Mouse (Mus musculus) intestine, embryonic 16.5 days (tissue): ENCODE measurements around the gene Gcnt3. TPM values are rescaled to one million over a fixed set of nuclear protein-coding genes. Genes with fewer than 3 reads are reported as not detected.
"Not testable (repeated sequence)": the region's sequence is repeated elsewhere in the genome, so short reads cannot be mapped to it uniquely, and the experiment has no call there.

ENCODE experiments used
- ATAC-seq: fragments of 200-750 bp; cut with Nextera tagmentation; 2 replicates; pipeline ENCODE4 v1.8.0; 2017; ENCODE audit warnings: moderate TSS enrichment, moderate library complexity
- H3K27ac ChIP-seq: fragments of 300-500 bp; sonication (generic); 2 replicates; pipeline ENCODE4 v1.5.1; 2014; ENCODE audit warnings: mild to moderate bottlenecking, low read length
- H3K27me3 ChIP-seq: fragments of 300-500 bp; sonication (generic); replicated peaks from 2 replicates; pipeline ENCODE4 v1.6.1; 2014; ENCODE audit warnings: low read length, control low read depth, mixed read lengths; ENCODE audit not compliant: control insufficient read depth, insufficient read depth
- H3K36me3 ChIP-seq: fragments of 300-500 bp; sonication (generic); 2 replicates; pipeline ENCODE4 v1.6.1; 2014; ENCODE audit warnings: low read length, control low read depth; ENCODE audit not compliant: control insufficient read depth, insufficient read depth
- H3K4me1 ChIP-seq: fragments of 300-500 bp; sonication (generic); 2 replicates; pipeline ENCODE4 v1.6.1; 2014; ENCODE audit warnings: low read length, control low read depth, mixed read lengths; ENCODE audit not compliant: control insufficient read depth, insufficient read depth
- H3K4me2 ChIP-seq: fragments of 300-500 bp; sonication (generic); 2 replicates; pipeline ENCODE4 v1.6.1; 2014; ENCODE audit warnings: low read depth, low read length, control low read depth
- H3K4me3 ChIP-seq: fragments of 300-500 bp; sonication (generic); 2 replicates; pipeline ENCODE4 v1.5.1; 2014; ENCODE audit warnings: mild to moderate bottlenecking, low read length
- H3K9ac ChIP-seq: fragments of 300-500 bp; sonication (generic); 2 replicates; pipeline ENCODE4 v1.6.1; 2014; ENCODE audit warnings: low read depth, low read length
- H3K9me3 ChIP-seq: fragments of 300-500 bp; sonication (generic); 2 replicates; pipeline ENCODE4 v1.6.1; 2016; ENCODE audit warnings: low read length, control low read depth; ENCODE audit not compliant: control insufficient read depth
- WGBS: fragments of 180-500 bp; shearing (Covaris S2); extraction: QIAGEN DNeasy Blood & Tissue Kit; methylation state at CpG from one replicate; pipeline ENCODE4 v1.1.7; 2014; 5-methylcytosine and 5-hydroxymethylcytosine counted together
- polyA plus RNA-seq: library from polyadenylated mRNA; unstranded; fragments of >200 nt; fragmentation: Nextera tagmentation; extraction: Ambion mirVana; gene quantifications from 2 replicates; pipeline ENCODE4 v1.2.1, GENCODE M21; 2015

Gcnt3 gene
- polyA plus RNA-seq, 1 experiment from 2014 or later, result 12.7 TPM

DNA sequence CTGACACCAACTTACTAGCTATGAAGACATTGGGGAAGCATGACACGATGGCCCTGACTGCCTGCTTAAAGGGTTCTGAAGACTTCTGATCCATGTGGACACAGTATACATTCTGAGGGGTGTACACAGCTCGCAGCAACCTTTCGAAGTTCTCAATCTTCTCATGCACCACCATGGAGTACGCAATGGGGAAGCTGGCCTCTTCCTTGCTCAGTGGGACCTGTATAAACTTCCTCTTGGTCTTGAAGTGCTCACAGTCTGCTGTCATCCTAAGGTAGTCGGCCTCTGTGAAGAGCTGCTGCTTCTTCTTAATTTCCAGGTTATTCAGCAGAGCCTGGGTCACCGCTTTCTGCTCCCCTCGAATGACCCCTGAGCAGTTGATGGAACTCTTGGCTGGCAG, 3.2 kb downstream of the Gcnt3 start:
- no peak overlapping the region for H3K4me3 ChIP-seq
- no peaks in the 10 kb centered on the region for H3K9me3 ChIP-seq
- WGBS, result 88% methylated on average over 7 of the region's 7 CpGs
- no peaks in the 10 kb centered on the region for H3K36me3 ChIP-seq
- no peak overlapping the region for H3K4me2 ChIP-seq
- H3K9ac ChIP-seq, result no peak overlapping the region
- H3K27ac ChIP-seq, result no peak overlapping the region
- ATAC-seq, result no peak
- H3K27me3 ChIP-seq, result no peaks in the 10 kb centered on the region
- no peaks in the 10 kb centered on the region for H3K4me1 ChIP-seq

DNA sequence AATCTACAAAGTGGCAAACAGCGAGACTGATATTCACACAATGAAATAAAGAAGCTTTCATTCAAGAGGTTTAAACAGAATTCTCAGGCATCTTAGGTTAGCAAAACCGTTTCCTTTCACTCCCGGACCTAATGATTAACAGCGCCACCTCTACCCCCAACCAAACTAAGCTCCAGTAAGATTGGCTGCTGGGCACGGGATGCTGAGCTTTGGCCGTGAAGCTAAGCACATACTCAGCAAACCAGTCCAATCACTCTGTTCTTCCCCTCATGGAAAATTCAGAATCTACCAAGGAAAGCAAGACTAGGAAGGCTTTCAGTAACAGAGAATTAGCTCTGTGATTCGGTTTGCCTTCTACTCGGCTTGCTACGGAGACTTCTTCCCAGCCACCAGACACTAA, 4.8 kb downstream of the Gcnt3 start:
- no peak overlapping the region for H3K27ac ChIP-seq
- H3K4me1 ChIP-seq, result no peaks in the 10 kb centered on the region
- no peaks in the 10 kb centered on the region for H3K27me3 ChIP-seq
- H3K4me3 ChIP-seq, result peak overlapping the region; percentile 13
- no peak overlapping the region for H3K4me2 ChIP-seq
- no peak for ATAC-seq
- H3K9ac ChIP-seq, result no peak overlapping the region
- WGBS, result 51% methylated on average over 9 of the region's 9 CpGs
- H3K36me3 ChIP-seq, result no peaks in the 10 kb centered on the region
- H3K9me3 ChIP-seq, result no peaks in the 10 kb centered on the region

DNA sequence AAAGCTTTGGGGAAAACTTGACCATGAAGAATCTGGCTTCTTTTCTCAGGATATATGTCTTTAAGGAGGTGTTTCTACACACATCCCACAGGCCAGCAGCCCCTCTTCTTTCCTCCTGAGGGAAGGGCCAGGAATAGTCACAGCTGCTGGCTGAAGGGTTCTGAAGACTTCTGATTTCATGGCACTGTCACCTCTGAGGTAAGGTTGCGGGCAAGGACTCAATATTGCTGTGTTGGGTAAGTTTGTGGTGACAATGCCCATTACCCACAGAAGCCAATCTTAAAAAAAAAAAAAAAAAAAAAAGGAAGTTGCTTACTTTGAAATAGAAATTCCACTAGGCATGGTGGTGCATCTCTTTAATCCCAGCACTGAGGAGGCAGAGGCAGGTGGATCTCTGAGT, 5.7 kb downstream of the Gcnt3 start:
- H3K4me1 ChIP-seq, result no peaks in the 10 kb centered on the region
- H3K9me3 ChIP-seq, result no peaks in the 10 kb centered on the region
- no peak overlapping the region for H3K4me3 ChIP-seq
- H3K27me3 ChIP-seq, result no peaks in the 10 kb centered on the region
- no peak overlapping the region for H3K27ac ChIP-seq
- WGBS, result 91% methylated on average over 1 of the region's 1 CpGs
- H3K36me3 ChIP-seq, result no peaks in the 10 kb centered on the region
- no peak overlapping the region for H3K9ac ChIP-seq
- no peak for ATAC-seq
- H3K4me2 ChIP-seq, result no peak overlapping the region

DNA sequence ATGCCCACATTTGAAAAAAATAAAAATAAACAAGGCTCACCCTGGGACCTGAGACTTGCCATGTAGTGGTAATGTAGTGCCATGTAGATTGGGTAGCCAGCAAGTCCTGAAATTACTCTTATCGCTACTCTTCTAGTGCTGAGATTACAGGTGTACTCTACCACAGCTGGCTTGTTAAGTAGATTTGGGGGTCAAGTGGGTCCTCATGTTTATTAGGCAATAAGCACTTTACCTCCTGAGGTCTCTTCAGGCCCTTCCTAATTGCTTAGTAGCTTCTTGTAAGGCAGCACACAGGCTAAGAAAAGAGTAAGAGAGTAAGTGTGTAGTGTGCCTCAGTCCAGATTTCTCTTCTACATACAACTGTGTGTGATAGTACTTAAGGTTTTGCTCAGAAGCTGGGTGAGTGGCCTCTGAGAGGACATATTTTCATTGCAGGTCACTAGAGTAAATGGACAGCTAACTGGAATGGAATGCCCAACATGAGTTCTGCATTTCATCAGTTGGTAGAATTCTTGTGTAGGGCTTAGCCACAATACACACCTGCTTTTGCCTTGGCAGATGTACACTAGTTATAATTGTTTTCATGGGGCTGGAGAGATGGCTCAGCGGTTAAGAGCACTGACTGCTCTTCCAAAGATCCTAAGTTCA, 12.4 kb downstream of the Gcnt3 start:
- Histone ChIP-seq H3K4me3 (no peak overlapping the region), H3K4me1 (peaks cover 4% of the 10 kb centered on the region; the same call in 1 of the 2 replicates), H3K36me3 (no peaks in the 10 kb centered on the region), H3K4me2 (no peak overlapping the region), H3K9me3 (no peaks in the 10 kb centered on the region), H3K27ac (no peak overlapping the region), H3K9ac (no peak overlapping the region), H3K27me3 (no peaks in the 10 kb centered on the region)
- ATAC-seq, result no peak
- 96% methylated on average over 2 of the region's 2 CpGs for WGBS

DNA sequence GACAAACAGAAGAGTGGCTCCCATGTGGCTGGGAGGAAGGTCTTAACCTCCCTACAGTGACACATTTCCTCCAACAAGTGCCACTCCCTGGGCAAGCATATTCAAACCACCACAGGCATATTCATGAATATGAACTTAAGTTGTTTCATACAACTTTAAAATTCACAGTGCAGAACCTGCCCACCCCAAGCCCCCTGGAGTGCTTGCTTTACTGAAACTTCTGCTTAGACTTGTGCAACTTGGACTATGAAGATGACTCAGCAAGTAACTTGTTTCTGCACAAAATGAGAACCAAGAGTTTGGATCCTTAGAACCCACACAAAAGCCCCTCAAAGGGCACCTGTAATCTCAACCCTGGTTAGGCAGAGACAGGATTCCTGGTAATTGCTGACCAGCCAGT, 13.2 kb downstream of the Gcnt3 start:
- Histone ChIP-seq H3K27ac (no peak overlapping the region), H3K27me3 (no peaks in the 10 kb centered on the region), H3K36me3 (no peaks in the 10 kb centered on the region), H3K4me3 (no peak overlapping the region), H3K4me1 (peaks cover 4% of the 10 kb centered on the region; the same call in 1 of the 2 replicates), H3K9me3 (no peaks in the 10 kb centered on the region), H3K9ac (no peak overlapping the region), H3K4me2 (no peak overlapping the region)
- no peak for ATAC-seq

DNA sequence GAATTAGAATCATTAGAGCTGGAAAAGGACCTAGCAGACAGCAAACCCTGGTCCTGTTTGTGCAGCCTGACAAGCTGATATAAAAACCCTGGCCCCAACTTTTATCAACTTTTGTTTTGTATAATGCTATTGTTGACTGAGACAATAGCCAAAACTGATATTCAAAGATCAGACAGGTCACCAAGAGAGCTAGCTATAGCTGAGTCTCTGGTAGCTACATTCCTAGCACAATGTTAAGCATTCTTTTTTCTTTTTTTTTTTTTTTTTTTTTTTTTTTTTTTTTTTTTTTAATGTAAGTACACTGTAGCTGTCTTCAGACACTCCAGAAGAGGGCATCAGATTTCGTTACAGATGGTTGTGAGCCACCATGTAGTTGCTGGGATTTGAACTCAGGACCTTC, 14.3 kb downstream of the Gcnt3 start:
- H3K9ac ChIP-seq, H3K4me2 ChIP-seq, H3K9me3 ChIP-seq, ATAC-seq, H3K27ac ChIP-seq, H3K36me3 ChIP-seq, H3K4me1 ChIP-seq, H3K27me3 ChIP-seq, H3K4me3 ChIP-seq: not testable (repeated sequence)
- WGBS, result 50% methylated on average over 1 of the region's 1 CpGs

DNA sequence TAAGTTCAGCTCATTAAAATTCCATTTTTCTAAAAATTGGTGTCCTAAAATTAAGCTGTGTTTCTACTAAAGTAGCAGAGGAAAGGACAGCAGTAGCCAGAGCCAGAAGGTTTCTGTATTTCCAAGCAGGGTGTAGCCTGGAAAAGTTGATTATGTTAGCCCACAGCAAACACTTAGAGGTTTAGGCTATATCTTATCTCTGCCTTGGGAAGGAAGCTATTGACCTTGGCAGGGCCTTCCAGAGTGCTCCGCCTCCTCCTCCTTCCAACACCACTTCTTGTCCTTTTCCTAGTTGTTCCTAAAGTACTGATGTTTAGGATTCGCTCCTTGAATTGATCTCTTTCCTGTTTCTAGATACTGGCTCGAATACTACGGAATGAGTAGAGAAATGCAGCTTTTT, 15.8 kb downstream of the Gcnt3 start:
- 78% methylated on average over 4 of the region's 4 CpGs for WGBS
- no peaks in the 10 kb centered on the region for H3K27me3 ChIP-seq
- no peaks in the 10 kb centered on the region for H3K9me3 ChIP-seq
- peak; percentile 56; the same call in 1 of the 2 replicates for ATAC-seq
- peaks cover 4% of the 10 kb centered on the region; the same call in 1 of the 2 replicates for H3K4me1 ChIP-seq
- H3K4me3 ChIP-seq, result no peak overlapping the region
- H3K27ac ChIP-seq, result no peak overlapping the region
- H3K4me2 ChIP-seq, result no peak overlapping the region
- no peak overlapping the region for H3K9ac ChIP-seq
- H3K36me3 ChIP-seq, result no peaks in the 10 kb centered on the region

DNA sequence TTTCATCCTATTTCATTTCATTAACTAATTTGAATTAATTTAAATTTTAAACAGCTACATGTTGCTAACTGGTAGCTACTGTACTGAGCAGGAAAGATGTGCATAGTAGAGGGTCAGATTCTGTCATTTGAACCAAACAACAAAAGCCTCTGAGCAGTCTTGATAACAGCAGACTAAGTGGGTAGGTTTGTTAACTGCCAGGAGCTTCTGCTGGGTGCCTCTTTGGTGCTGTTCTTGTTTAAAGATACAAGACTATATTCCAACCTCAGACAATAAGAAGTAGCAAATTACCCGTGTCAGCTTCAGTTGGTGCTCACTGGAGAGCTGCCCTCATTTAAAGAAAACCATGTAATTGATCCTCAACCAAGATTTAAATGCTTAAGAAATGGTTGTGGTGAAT, 16.3 kb downstream of the Gcnt3 start:
- Histone ChIP-seq H3K9ac (no peak overlapping the region), H3K4me2 (no peak overlapping the region), H3K4me1 (peaks cover 4% of the 10 kb centered on the region; the same call in 1 of the 2 replicates), H3K9me3 (no peaks in the 10 kb centered on the region), H3K27ac (no peak overlapping the region), H3K4me3 (no peak overlapping the region), H3K27me3 (no peaks in the 10 kb centered on the region), H3K36me3 (no peaks in the 10 kb centered on the region)
- ATAC-seq, result no peak
- 56% methylated on average over 1 of the region's 1 CpGs for WGBS

DNA sequence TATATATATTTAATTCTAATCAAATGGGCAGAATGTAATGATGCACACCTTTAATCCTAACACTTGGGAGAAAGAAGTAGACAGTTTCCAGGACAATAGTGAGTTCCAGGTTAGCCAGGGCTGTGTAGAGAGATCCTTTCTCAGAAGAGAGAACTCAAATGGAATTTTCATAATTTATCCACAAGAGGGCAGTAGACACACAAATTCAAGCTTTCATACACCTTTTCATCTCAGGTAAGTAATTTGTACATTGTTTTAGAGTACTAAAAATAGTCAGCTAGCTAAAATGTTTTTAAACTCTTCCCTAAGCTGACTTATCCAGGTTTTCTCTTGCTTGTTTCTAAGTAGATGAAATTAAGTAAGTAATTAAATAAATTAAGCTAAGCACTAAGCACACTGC, 19.0 kb downstream of the Gcnt3 start:
- H3K27ac ChIP-seq, result no peak overlapping the region
- no peaks in the 10 kb centered on the region for H3K27me3 ChIP-seq
- no peak overlapping the region for H3K4me3 ChIP-seq
- H3K9ac ChIP-seq, result no peak overlapping the region
- no peak overlapping the region for H3K4me2 ChIP-seq
- peaks cover 7% of the 10 kb centered on the region for H3K4me1 ChIP-seq
- no peaks in the 10 kb centered on the region for H3K36me3 ChIP-seq
- H3K9me3 ChIP-seq, result no peaks in the 10 kb centered on the region
- ATAC-seq, result peak; percentile 23

DNA sequence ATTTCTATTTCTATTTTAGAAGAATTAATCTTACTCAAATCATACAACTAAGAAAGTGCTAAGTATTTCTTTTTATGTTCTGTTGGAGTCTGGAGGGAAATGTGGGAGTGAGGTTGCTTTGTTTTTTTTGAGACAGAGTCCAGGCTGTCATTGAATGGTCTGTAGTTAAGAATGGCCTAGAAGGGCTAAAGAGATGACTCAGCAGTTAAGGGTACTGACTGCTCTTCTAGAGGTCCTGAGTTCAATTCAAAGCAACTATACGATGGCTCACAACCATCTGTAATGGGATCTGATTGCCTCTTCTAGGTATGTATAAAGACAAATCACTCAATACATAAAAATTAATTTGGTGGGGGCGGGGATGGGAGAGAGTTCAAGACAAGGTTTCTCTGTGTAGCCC, 22.3 kb downstream of the Gcnt3 start:
- H3K4me2 ChIP-seq, result no peak overlapping the region
- H3K9ac ChIP-seq, result no peak overlapping the region
- H3K36me3 ChIP-seq, result no peaks in the 10 kb centered on the region
- H3K4me1 ChIP-seq, result peaks cover 14% of the 10 kb centered on the region
- no peaks in the 10 kb centered on the region for H3K9me3 ChIP-seq
- no peaks in the 10 kb centered on the region for H3K27me3 ChIP-seq
- WGBS, result 86% methylated on average over 2 of the region's 2 CpGs
- H3K27ac ChIP-seq, result no peak overlapping the region
- H3K4me3 ChIP-seq, result no peak overlapping the region
- ATAC-seq, result no peak
